In the genomic region with DNA sequence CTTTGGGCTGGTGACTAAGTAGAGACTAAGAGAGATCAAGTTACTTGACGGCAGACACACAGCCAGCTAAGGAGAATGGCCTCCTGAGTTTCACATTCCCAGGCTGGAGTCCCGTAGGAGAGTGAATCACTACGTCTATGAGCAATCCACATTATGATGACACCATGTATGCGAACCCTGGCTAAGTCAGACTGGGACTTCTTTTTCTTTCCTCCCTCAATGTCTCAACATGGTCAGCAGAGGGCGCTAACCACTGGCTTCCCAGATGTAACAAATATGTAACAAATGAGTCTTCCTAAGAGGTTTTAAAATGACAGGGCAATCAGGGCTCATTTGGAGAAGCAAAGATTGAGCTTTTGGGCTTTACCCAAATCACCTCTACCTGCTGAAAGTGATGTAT, we compare ENCODE assay signal across 8 mouse cellular contexts. TPM values are rescaled to one million over a fixed set of nuclear protein-coding genes. Genes with fewer than 3 reads are reported as not detected.
DNase-seq lines count a peak whose midpoint lies in the region; ATAC-seq lines count a peak whose summit lies in the region.

No protein-coding gene starts in this region.

- no peak for ATAC-seq in erythroblast, adult 5-6 weeks (replicated peaks; ENCODE audit: low FRiP score, poor library complexity, severe bottlenecking)

- intact Hi-C loops in gastrocnemius, postnatal 14 days (cut with DNase I; ENCODE audit: low total_unique reads), result no loop called here

- DNase-seq in left cerebral cortex, adult 11 months (ENCODE audit: low spot score), result peak; percentile 27
- DNase-seq in left cerebral cortex, adult 8-10 months (ENCODE audit: low spot score in 2 of 2), result no peak
- peak; percentile 96 for DNase-seq in NIH3T3 (ENCODE audit: low read depth)
- peak; percentile 47 to 51 for DNase-seq in cerebellum, adult 18-20 months
- peak; percentile 50 for DNase-seq in gastrocnemius, postnatal 14 days
- DNase-seq in layer of hippocampus, postnatal 36 days, result peak; percentile 30 to 42
- DNase-seq in neural tube, embryonic 10.5 days (ENCODE audit: extremely low spot score, low spot score), result peak; percentile 54

RNA-seq across cellular contexts. Expression of gene Asb18, which starts 36.9 kb away (rescaled TPM):
- total RNA-seq in left cerebral cortex, adult 8-10 months (2022), result 1 to 10 TPM; 1.5 to 2.3 (median 2.0) TPM
- 1 to 10 TPM; 7.0 TPM for total RNA-seq in gastrocnemius, postnatal 14 days (2021)
- total RNA-seq in layer of hippocampus, postnatal 36 days (2021), result 1 to 10 TPM; 2.0 to 2.1 TPM
- not detected in 2 replicates for total RNA-seq in erythroblast, adult 5-6 weeks (2015; ENCODE audit: low replicate concordance)
- 0.14 TPM in 1 of 2 replicates, not detected in the other for total RNA-seq in erythroblast, adult 5-6 weeks (2017; ENCODE audit: low replicate concordance)

Comparison
In these comparisons a context has a peak if more than half of its experiments do, and no peak if none do; other contexts are left out.
1. DNase-seq: peak in left cerebral cortex, adult 11 months (single experiment), NIH3T3 (single experiment), cerebellum, adult 18-20 months (2 of 2), gastrocnemius, postnatal 14 days (single experiment), layer of hippocampus, postnatal 36 days (2 of 2) and neural tube, embryonic 10.5 days (single experiment); none in left cerebral cortex, adult 8-10 months (0 of 2).